Mouse (Mus musculus): ENCODE results near the gene Ephx1. TPM values are rescaled to one million over a fixed set of nuclear protein-coding genes. Genes with fewer than 3 reads are reported as not detected.

Gene Ephx1
- polyA plus RNA-seq, 2 experiments = 6.7 to 6.8 TPM

DNA sequence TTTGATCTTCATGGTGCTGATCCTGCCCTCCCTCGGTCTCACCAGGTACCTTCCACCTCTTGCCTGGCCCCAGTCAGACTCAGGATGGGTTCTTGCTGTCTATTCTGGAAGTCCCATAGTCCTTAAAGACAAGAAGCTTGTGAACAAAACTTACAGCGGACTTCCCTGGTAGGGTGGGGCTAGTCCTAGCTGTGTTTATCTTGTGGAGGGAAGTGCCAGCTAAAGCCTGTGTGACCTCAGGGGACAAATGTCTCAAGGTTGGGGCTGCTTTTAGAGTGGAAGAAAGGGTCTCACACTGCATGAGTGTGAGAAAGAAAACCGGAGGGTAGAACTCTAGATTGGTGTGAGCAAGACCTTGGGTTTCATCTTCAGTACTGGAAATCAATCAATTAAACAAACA is 54.9 kb downstream of the Ephx1 start:
- H3K27ac ChIP-seq (replicated peaks; ENCODE audit: low read depth, low read length) = no peak overlapping the region
- no peaks in the 10 kb centered on the region for H3K9me3 ChIP-seq (ENCODE audit: control insufficient read depth, low read length)
- H3K9ac ChIP-seq (ENCODE audit: low read depth, low read length, severe bottlenecking) = no peak overlapping the region
- no peak for ATAC-seq (ENCODE audit: low FRiP score, low read depth)
- WGBS = 92% methylated on average over 3 of the region's 3 CpGs
- no peak overlapping the region for H3K4me3 ChIP-seq (replicated peaks; ENCODE audit: low read length)
- peaks cover 82% of the 10 kb centered on the region for H3K36me3 ChIP-seq (ENCODE audit: control insufficient read depth, insufficient read depth, low read length)
- H3K27me3 ChIP-seq (ENCODE audit: control insufficient read depth, insufficient read depth, low read length) = no peaks in the 10 kb centered on the region
- no peak for TF ChIP-seq POLR2A (IDR thresholded peaks at IDR 0.05; ENCODE audit: borderline replicate concordance, extremely low read depth, insufficient read depth, insufficient read length)
- no peak overlapping the region for H3K4me2 ChIP-seq (replicated peaks; ENCODE audit: low read depth, low read length, severe bottlenecking)
- no peak for DNase-seq (ENCODE audit: low spot score)
- no peaks in the 10 kb centered on the region for H3K4me1 ChIP-seq (ENCODE audit: control insufficient read depth, insufficient read depth, low read length)

DNA sequence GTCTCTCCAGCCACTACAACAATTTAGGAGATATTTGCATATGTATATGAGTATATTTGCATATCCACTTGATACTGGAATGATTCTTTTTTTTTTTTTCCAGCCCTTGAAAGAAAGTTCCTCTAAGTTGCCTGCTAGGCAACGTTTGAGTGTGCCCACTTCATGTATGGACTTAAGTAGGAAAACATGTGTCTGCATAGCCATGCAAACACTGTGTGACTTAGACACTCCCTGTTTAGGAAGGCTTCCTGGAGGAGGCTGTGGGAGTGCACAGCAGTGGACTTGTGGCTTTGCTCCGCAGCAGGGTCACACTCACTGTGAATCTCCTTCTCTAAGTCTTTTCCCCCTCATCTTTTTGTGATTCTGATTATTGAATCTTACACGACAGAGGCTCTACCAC is 61.9 kb downstream of the Ephx1 start:
- 68% methylated on average over 3 of the region's 3 CpGs for WGBS

DNA sequence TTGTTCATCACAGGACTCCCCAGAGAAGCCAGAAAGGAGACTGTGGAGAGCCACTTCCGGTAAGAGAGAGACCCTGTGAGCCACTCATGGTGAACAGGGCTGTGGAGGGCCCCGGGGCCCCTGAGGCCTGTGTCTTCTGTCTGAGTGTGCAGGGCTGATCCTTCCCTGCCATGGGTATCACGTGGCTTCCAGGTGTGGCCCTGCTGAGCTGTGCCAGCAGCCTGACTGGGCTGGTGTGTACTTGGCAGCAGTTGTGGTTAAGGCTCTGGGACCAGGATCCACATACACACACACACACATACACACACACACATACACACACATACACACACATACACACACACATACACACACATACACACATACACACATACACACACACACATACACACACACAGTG is 62.7 kb downstream of the Ephx1 start:
- no peak overlapping the region for H3K4me2 ChIP-seq (replicated peaks; ENCODE audit: low read depth, low read length, severe bottlenecking)
- no peak overlapping the region for H3K27ac ChIP-seq (replicated peaks; ENCODE audit: low read depth, low read length)
- no peaks in the 10 kb centered on the region for H3K4me1 ChIP-seq (ENCODE audit: control insufficient read depth, insufficient read depth, low read length)
- H3K9me3 ChIP-seq (ENCODE audit: control insufficient read depth, low read length) = no peaks in the 10 kb centered on the region
- peaks cover 81% of the 10 kb centered on the region for H3K36me3 ChIP-seq (ENCODE audit: control insufficient read depth, insufficient read depth, low read length)
- DNase-seq (ENCODE audit: low spot score) (no peak), ATAC-seq (ENCODE audit: low FRiP score, low read depth) (no peak)
- no peak for TF ChIP-seq POLR2A (IDR thresholded peaks at IDR 0.05; ENCODE audit: borderline replicate concordance, extremely low read depth, insufficient read depth, insufficient read length)
- H3K27me3 ChIP-seq (ENCODE audit: control insufficient read depth, insufficient read depth, low read length) = no peaks in the 10 kb centered on the region
- no peak overlapping the region for H3K9ac ChIP-seq (ENCODE audit: low read depth, low read length, severe bottlenecking)
- 76% methylated on average over 3 of the region's 3 CpGs for WGBS
- no peak overlapping the region for H3K4me3 ChIP-seq (replicated peaks; ENCODE audit: low read length)

More for the DNA sequence above, 61.9 kb downstream of the Ephx1 start:
- H3K4me1 ChIP-seq (ENCODE audit: control insufficient read depth, insufficient read depth, low read length) = no peaks in the 10 kb centered on the region
- H3K9ac ChIP-seq (ENCODE audit: low read depth, low read length, severe bottlenecking) = no peak overlapping the region
- TF ChIP-seq POLR2A (IDR thresholded peaks at IDR 0.05; ENCODE audit: borderline replicate concordance, extremely low read depth, insufficient read depth, insufficient read length) = no peak
- DNase-seq (ENCODE audit: low spot score) = no peak
- no peak overlapping the region for H3K4me2 ChIP-seq (replicated peaks; ENCODE audit: low read depth, low read length, severe bottlenecking)
- no peak overlapping the region for H3K27ac ChIP-seq (replicated peaks; ENCODE audit: low read depth, low read length)
- no peaks in the 10 kb centered on the region for H3K27me3 ChIP-seq (ENCODE audit: control insufficient read depth, insufficient read depth, low read length)
- ATAC-seq (ENCODE audit: low FRiP score, low read depth) = no peak
- peaks cover 82% of the 10 kb centered on the region for H3K36me3 ChIP-seq (ENCODE audit: control insufficient read depth, insufficient read depth, low read length)
- no peaks in the 10 kb centered on the region for H3K9me3 ChIP-seq (ENCODE audit: control insufficient read depth, low read length)
- no peak overlapping the region for H3K4me3 ChIP-seq (replicated peaks; ENCODE audit: low read length)

DNA sequence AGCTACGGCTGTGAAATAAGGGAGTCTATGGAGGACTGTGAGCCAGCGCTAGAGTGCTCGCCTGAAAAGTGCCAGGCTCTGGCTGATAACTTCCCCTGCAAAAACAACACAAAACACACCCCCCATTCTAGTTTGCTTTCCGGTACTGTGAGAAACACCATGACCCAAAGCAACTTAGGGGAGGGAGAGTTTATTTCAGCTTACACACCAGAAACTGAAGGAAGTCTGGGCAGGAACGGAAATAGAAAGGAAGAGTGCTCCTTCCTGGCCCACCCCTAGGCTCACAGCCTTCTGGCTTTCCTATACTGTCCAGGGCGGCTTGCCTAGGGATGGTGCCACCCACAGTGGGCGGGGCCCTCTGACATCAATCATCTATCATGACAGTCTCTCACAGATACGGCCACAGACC is 63.7 kb downstream of the Ephx1 start:
- Histone ChIP-seq H3K9me3 (ENCODE audit: control insufficient read depth, low read length) (no peaks in the 10 kb centered on the region), H3K4me2 (replicated peaks; ENCODE audit: low read depth, low read length, severe bottlenecking) (no peak overlapping the region), H3K36me3 (ENCODE audit: control insufficient read depth, insufficient read depth, low read length) (peaks cover 75% of the 10 kb centered on the region), H3K9ac (ENCODE audit: low read depth, low read length, severe bottlenecking) (no peak overlapping the region), H3K4me1 (ENCODE audit: control insufficient read depth, insufficient read depth, low read length) (no peaks in the 10 kb centered on the region), H3K4me3 (replicated peaks; ENCODE audit: low read length) (no peak overlapping the region), H3K27me3 (ENCODE audit: control insufficient read depth, insufficient read depth, low read length) (no peaks in the 10 kb centered on the region), H3K27ac (replicated peaks; ENCODE audit: low read depth, low read length) (no peak overlapping the region)
- ATAC-seq (ENCODE audit: low FRiP score, low read depth) = no peak
- TF ChIP-seq POLR2A (IDR thresholded peaks at IDR 0.05; ENCODE audit: borderline replicate concordance, extremely low read depth, insufficient read depth, insufficient read length) = no peak
- no peak for DNase-seq (ENCODE audit: low spot score)
- WGBS = 91% methylated on average over 8 of the region's 8 CpGs

DNA sequence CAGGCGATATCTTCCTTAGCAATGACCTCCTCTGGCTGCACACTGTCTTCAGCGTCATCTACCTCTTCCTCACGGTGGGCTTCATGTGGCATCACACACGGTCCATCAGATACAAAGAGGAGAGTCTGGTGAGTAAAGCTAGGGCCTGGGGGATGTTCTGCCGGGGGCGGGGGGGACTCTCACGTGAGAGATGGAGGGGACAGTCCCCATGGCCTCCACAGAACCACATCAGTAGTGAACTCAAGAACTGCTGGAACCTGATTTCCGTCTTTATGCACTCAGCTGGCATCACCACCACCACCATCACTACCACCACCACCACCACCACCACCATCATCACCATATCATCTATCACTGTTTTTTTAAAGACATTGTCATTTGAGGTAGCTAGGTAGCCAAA is 64.3 kb downstream of the Ephx1 start:
- H3K4me2 ChIP-seq (replicated peaks; ENCODE audit: low read depth, low read length, severe bottlenecking) = no peak overlapping the region
- no peak overlapping the region for H3K9ac ChIP-seq (ENCODE audit: low read depth, low read length, severe bottlenecking)
- no peak for ATAC-seq (ENCODE audit: low FRiP score, low read depth)
- TF ChIP-seq POLR2A (IDR thresholded peaks at IDR 0.05; ENCODE audit: borderline replicate concordance, extremely low read depth, insufficient read depth, insufficient read length) = no peak
- H3K27me3 ChIP-seq (ENCODE audit: control insufficient read depth, insufficient read depth, low read length) = no peaks in the 10 kb centered on the region
- H3K9me3 ChIP-seq (ENCODE audit: control insufficient read depth, low read length) = no peaks in the 10 kb centered on the region
- no peak overlapping the region for H3K27ac ChIP-seq (replicated peaks; ENCODE audit: low read depth, low read length)
- no peaks in the 10 kb centered on the region for H3K4me1 ChIP-seq (ENCODE audit: control insufficient read depth, insufficient read depth, low read length)
- WGBS = 91% methylated on average over 8 of the region's 8 CpGs
- no peak for DNase-seq (ENCODE audit: low spot score)
- H3K4me3 ChIP-seq (replicated peaks; ENCODE audit: low read length) = no peak overlapping the region
- peaks cover 75% of the 10 kb centered on the region for H3K36me3 ChIP-seq (ENCODE audit: control insufficient read depth, insufficient read depth, low read length)

DNA sequence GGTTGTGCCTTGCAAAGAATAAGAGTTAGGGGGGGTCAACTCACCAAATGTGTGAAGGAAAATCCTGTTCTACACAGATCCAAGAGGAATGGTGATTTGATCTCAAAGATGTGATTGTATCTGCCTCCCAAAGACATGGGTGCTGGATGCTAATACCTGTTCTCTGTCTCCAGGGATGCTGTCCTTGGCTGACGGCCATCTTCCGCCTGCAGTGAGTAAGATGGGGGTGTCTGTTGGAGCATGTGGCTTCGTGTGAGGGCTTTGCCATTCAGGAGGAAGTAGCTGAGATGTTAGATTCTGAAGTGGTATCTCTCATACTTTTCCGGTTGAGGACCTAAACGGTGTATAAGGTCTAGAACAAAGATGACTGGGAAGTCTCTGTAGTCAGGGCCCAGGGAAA is 67.9 kb downstream of the Ephx1 start:
- no peak overlapping the region for H3K4me2 ChIP-seq (replicated peaks; ENCODE audit: low read depth, low read length, severe bottlenecking)
- 96% methylated on average over 5 of the region's 5 CpGs for WGBS
- DNase-seq (ENCODE audit: low spot score) (no peak), ATAC-seq (ENCODE audit: low FRiP score, low read depth) (no peak)
- no peak overlapping the region for H3K9ac ChIP-seq (ENCODE audit: low read depth, low read length, severe bottlenecking)
- H3K27ac ChIP-seq (replicated peaks; ENCODE audit: low read depth, low read length) = no peak overlapping the region
- no peaks in the 10 kb centered on the region for H3K27me3 ChIP-seq (ENCODE audit: control insufficient read depth, insufficient read depth, low read length)
- no peak overlapping the region for H3K4me3 ChIP-seq (replicated peaks; ENCODE audit: low read length)
- peaks cover 75% of the 10 kb centered on the region for H3K36me3 ChIP-seq (ENCODE audit: control insufficient read depth, insufficient read depth, low read length)
- no peak for TF ChIP-seq POLR2A (IDR thresholded peaks at IDR 0.05; ENCODE audit: borderline replicate concordance, extremely low read depth, insufficient read depth, insufficient read length)
- no peaks in the 10 kb centered on the region for H3K4me1 ChIP-seq (ENCODE audit: control insufficient read depth, insufficient read depth, low read length)
- H3K9me3 ChIP-seq (ENCODE audit: control insufficient read depth, low read length) = no peaks in the 10 kb centered on the region
